Mouse (Mus musculus) intestine, embryonic 14.5 days (tissue): Measurements from ENCODE around the gene Defb6. TPM values are rescaled to one million over a fixed set of nuclear protein-coding genes. Genes with fewer than 3 reads are reported as not detected.

Experiments
- ATAC-seq: fragments of 200-750 bp; cut with Nextera tagmentation; replicated peaks from 2 replicates; pipeline ENCODE4 v1.8.0; 2017; ENCODE audit warnings: low read depth, moderate number of reproducible peaks, moderate TSS enrichment, moderate library complexity; ENCODE audit not compliant: low FRiP score, low TSS enrichment
- DNase-seq: peaks from one replicate; pipeline ENCODE4 v3.0.0-alpha.2; 2018; ENCODE audit warnings: low spot score
- H3K27ac ChIP-seq: fragments of 300-500 bp; sonication (generic); 2 replicates; pipeline ENCODE4 v1.5.1; 2014; ENCODE audit warnings: low read depth, mild to moderate bottlenecking, control low read depth
- H3K27me3 ChIP-seq: fragments of 300-500 bp; sonication (generic); replicated peaks from 2 replicates; pipeline ENCODE4 v1.6.1; 2014; ENCODE audit warnings: low read length, control low read depth; ENCODE audit not compliant: control insufficient read depth, insufficient read depth
- H3K36me3 ChIP-seq: fragments of 300-500 bp; sonication (generic); 2 replicates; pipeline ENCODE4 v1.6.1; 2014; ENCODE audit warnings: low read length, control low read depth; ENCODE audit not compliant: control insufficient read depth, insufficient read depth
- H3K4me1 ChIP-seq: fragments of 300-500 bp; sonication (generic); replicated peaks from 2 replicates; pipeline ENCODE4 v1.6.1; 2014; ENCODE audit warnings: low read length, control low read depth, mixed read lengths; ENCODE audit not compliant: control insufficient read depth, insufficient read depth
- H3K4me2 ChIP-seq: fragments of 300-500 bp; sonication (generic); 2 replicates; pipeline ENCODE4 v1.6.1; 2014; ENCODE audit warnings: low read length
- H3K4me3 ChIP-seq: fragments of 300-500 bp; sonication (generic); 2 replicates; pipeline ENCODE4 v1.5.1; 2014; ENCODE audit warnings: low read depth, low read length, control low read depth, mixed read lengths
- H3K9ac ChIP-seq: fragments of 300-500 bp; sonication (generic); 2 replicates; pipeline ENCODE4 v1.6.1; 2014; ENCODE audit warnings: mild to moderate bottlenecking, low read length
- H3K9me3 ChIP-seq: fragments of 300-500 bp; sonication (generic); 2 replicates; pipeline ENCODE4 v1.6.1; 2016; ENCODE audit warnings: low read length, control low read depth; ENCODE audit not compliant: control insufficient read depth
- WGBS: fragments of 180-500 bp; shearing (Covaris S2); extraction: QIAGEN DNeasy Blood & Tissue Kit; methylation state at CpG from one replicate; pipeline ENCODE4 v1.1.7; 2014; 5-methylcytosine and 5-hydroxymethylcytosine counted together
- polyA plus RNA-seq: library from polyadenylated mRNA; unstranded; fragments of >200 nt; fragmentation: Nextera tagmentation; extraction: Ambion mirVana; gene quantifications from 2 replicates; pipeline ENCODE4 v1.2.1, GENCODE M21; 2014

Gene Defb6
- not detected in 2 replicates for polyA plus RNA-seq

DNA sequence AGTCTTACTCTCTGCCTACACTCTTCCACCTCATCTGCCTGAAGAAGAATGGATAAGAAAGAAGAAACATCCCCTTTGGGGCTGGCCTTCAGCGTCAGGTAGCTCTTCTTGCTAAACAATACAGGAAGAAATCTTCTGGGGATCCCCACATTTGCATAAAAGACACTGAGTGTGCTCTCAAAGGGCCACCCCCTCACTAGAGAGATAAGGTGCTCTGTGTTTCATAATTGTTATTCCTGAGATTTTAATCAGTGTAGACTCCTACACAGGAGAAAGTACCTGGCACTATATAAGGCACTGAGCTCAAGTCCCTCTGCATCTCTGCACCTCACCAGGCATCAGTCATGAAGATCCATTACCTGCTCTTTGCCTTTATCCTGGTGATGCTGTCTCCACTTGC lies at the start of gene Defb6:
TSS of gene Defb6 (plus strand) at position 318 of the 400 bp plus-strand sequence.
- 62% methylated on average over 1 of the region's 1 CpGs for WGBS
- no peak for DNase-seq
- no peak within 1 kb of the TSS for H3K27ac ChIP-seq
- no peak within 1 kb of the TSS for H3K4me3 ChIP-seq
- no peak within 1 kb of the TSS for H3K4me2 ChIP-seq
- H3K36me3 ChIP-seq: no peaks in the 10 kb centered on the region
- H3K27me3 ChIP-seq: no peaks in the 10 kb centered on the region
- H3K9ac ChIP-seq: no peak within 1 kb of the TSS
- H3K4me1 ChIP-seq: no peaks in the 10 kb centered on the region
- no peak for ATAC-seq
- no peaks in the 10 kb centered on the region for H3K9me3 ChIP-seq

GRCm38 (mm10) chr8:19238101-19238500 lies 12.8 kb downstream of the Defb6 start:
- no peaks in the 10 kb centered on the region for H3K9me3 ChIP-seq
- 52% methylated on average over 1 of the region's 1 CpGs for WGBS
- no peak overlapping the region for H3K4me2 ChIP-seq
- H3K36me3 ChIP-seq: no peaks in the 10 kb centered on the region
- no peak overlapping the region for H3K27ac ChIP-seq
- H3K9ac ChIP-seq: no peak overlapping the region
- ATAC-seq: no peak
- H3K4me1 ChIP-seq: no peaks in the 10 kb centered on the region
- no peak overlapping the region for H3K4me3 ChIP-seq
- no peak for DNase-seq
- H3K27me3 ChIP-seq: no peaks in the 10 kb centered on the region

GRCm38 (mm10) chr8:19239616-19240015 lies 14.3 kb downstream of the Defb6 start, which contains the start of gene Defb46:
TSS of gene Defb46 (plus strand) at chr8:19239916.
- H3K4me2 ChIP-seq: no peak within 1 kb of the TSS
- DNase-seq (no peak), ATAC-seq (no peak)
- WGBS: 69% methylated on average over 2 of the region's 2 CpGs
- no peak within 1 kb of the TSS for H3K9ac ChIP-seq
- no peaks in the 10 kb centered on the region for H3K27me3 ChIP-seq
- no peaks in the 10 kb centered on the region for H3K36me3 ChIP-seq
- no peak within 1 kb of the TSS for H3K4me3 ChIP-seq
- H3K27ac ChIP-seq: no peak within 1 kb of the TSS
- no peaks in the 10 kb centered on the region for H3K9me3 ChIP-seq
- no peaks in the 10 kb centered on the region for H3K4me1 ChIP-seq

GRCm38 (mm10) chr8:19247280-19247679 lies 22.0 kb downstream of the Defb6 start, which contains the start of gene Defb5:
TSS of gene Defb5 (plus strand) at chr8:19247580.
- H3K9me3 ChIP-seq: no peaks in the 10 kb centered on the region
- 97% methylated on average over 5 of the region's 5 CpGs for WGBS
- no peaks in the 10 kb centered on the region for H3K36me3 ChIP-seq
- H3K27ac ChIP-seq: no peak within 1 kb of the TSS
- H3K4me2 ChIP-seq: no peak within 1 kb of the TSS
- H3K4me1 ChIP-seq: no peaks in the 10 kb centered on the region
- no peak within 1 kb of the TSS for H3K4me3 ChIP-seq
- H3K27me3 ChIP-seq: no peaks in the 10 kb centered on the region
- no peak for DNase-seq
- ATAC-seq: no peak
- no peak within 1 kb of the TSS for H3K9ac ChIP-seq

DNA sequence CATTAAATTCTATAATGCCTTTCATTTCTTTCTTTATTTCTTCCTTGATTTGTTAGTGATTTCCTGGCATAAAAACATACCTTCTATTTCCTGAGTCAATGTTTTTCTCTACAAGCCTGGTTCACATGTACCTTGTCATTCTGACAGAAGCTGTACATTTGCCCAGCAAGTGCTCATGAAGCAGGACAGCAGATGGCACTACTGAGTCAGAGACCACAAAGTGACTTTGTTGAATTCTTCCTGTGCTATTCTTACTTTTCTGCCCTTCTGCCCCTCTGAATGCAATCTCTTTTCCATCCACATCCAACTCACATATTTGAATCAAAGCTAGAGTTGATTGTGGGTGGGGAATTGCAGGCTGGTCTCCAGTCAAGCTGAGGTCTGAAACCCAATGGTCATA lies 32.9 kb downstream of the Defb6 start:
- no peak for DNase-seq
- Histone ChIP-seq H3K4me3 (no peak overlapping the region), H3K27ac (no peak overlapping the region), H3K9me3 (no peaks in the 10 kb centered on the region), H3K4me2 (no peak overlapping the region), H3K4me1 (no peaks in the 10 kb centered on the region), H3K36me3 (no peaks in the 10 kb centered on the region), H3K9ac (no peak overlapping the region), H3K27me3 (no peaks in the 10 kb centered on the region)
- no peak for ATAC-seq

DNA sequence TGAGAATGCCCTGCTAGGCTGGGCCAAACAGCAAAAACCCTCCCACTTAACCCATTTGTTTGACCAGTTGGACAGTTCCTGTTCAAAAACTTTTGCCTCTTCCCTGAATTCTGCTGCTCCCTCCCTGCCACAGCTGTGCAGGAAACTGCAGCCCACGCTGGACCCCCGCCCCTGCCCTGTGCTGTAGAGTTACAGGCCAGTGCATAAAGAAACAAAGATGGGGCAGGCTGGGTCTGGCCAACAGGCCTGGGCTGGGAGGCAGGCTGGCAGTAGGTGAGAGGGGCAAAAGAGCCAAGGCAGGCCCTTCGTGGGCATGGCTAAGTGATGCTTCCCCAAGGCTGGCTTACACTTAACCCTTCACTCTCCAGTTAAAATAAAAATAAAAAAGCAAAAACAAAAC lies 34.4 kb downstream of the Defb6 start:
- WGBS: 45% methylated on average over 3 of the region's 3 CpGs
- no peaks in the 10 kb centered on the region for H3K27me3 ChIP-seq

More for the DNA sequence above, 34.4 kb downstream of the Defb6 start:
- Histone ChIP-seq H3K9me3 (no peaks in the 10 kb centered on the region), H3K9ac (no peak overlapping the region), H3K27ac (no peak overlapping the region), H3K4me1 (no peaks in the 10 kb centered on the region), H3K36me3 (no peaks in the 10 kb centered on the region), H3K4me3 (no peak overlapping the region), H3K4me2 (no peak overlapping the region)
- DNase-seq: no peak
- no peak for ATAC-seq

Other genes starting within 250 kb of the Defb6 start
- not detected in 2 replicates for gene Defb40, start 247.2 kb upstream of the Defb6 start, polyA plus RNA-seq
- gene Defb37, start 234.4 kb upstream of the Defb6 start, polyA plus RNA-seq: 0.86 TPM in 1 of 2 replicates, not detected in the other
- not detected in 2 replicates for gene Defb38, start 198.9 kb upstream of the Defb6 start, polyA plus RNA-seq
- not detected in 2 replicates for gene Defb39, start 160.7 kb upstream of the Defb6 start, polyA plus RNA-seq
- gene Defb12, start 110.6 kb upstream of the Defb6 start, polyA plus RNA-seq: not detected in 2 replicates
- gene Defb34, start 101.7 kb upstream of the Defb6 start, polyA plus RNA-seq: not detected in 2 replicates
- not detected in 2 replicates for gene Gm45826, start 84.7 kb upstream of the Defb6 start, polyA plus RNA-seq
- not detected in 2 replicates for gene Defb14, start 31.1 kb upstream of the Defb6 start, polyA plus RNA-seq
- not detected in 2 replicates for gene Defb4, start 26.8 kb upstream of the Defb6 start, polyA plus RNA-seq
- not detected in 2 replicates for gene Defb46, start 14.4 kb downstream of the Defb6 start, polyA plus RNA-seq
- gene Defb5, start 22.1 kb downstream of the Defb6 start, polyA plus RNA-seq: not detected in 2 replicates
- not detected in 2 replicates for gene Defb3, start 67.9 kb downstream of the Defb6 start, polyA plus RNA-seq
- not detected in 2 replicates for gene Defb8, start 222.1 kb downstream of the Defb6 start, polyA plus RNA-seq